Mouse (Mus musculus) MEL (cell line): Measurements from ENCODE around the gene Ndufa11. TPM values are rescaled to one million over a fixed set of nuclear protein-coding genes. Genes with fewer than 3 reads are reported as not detected.

Experiments used
- DNase-seq: peaks from one replicate; pipeline ENCODE4 v3.0.0; 2011; ENCODE audit warnings: low read depth, low spot score
- H3K27ac ChIP-seq: 2 replicates; pipeline ENCODE4 v1.5.1; 2012; ENCODE audit warnings: low read depth, mild to moderate bottlenecking, control low read depth, low read length, moderate library complexity; ENCODE audit not compliant: control insufficient read depth
- H3K27me3 ChIP-seq, 2 experiments: fragments of 150-350 bp in 1 of 2; sonication (generic) in 1 of 2; 2 replicates each; pipeline ENCODE4 v1.6.1; 2012; ENCODE audit warnings: low read length in 2 of 2, mild to moderate bottlenecking in 2 of 2, improper control_type of control experiment in 1 of 2, moderate library complexity in 1 of 2; ENCODE audit not compliant: insufficient read depth in 2 of 2, control insufficient read depth in 1 of 2
- H3K36me3 ChIP-seq, 2 experiments: 2 replicates each; pipeline ENCODE4 v1.6.1; 2012 to 2014; ENCODE audit warnings: low read length in 2 of 2, improper control_type of control experiment in 1 of 2, inconsistent platforms in 1 of 2, mild to moderate bottlenecking in 1 of 2; ENCODE audit not compliant: insufficient read depth in 2 of 2, control insufficient read depth in 1 of 2
- H3K4me1 ChIP-seq, 2 experiments: fragments of 150-350 bp in 1 of 2; sonication (generic) in 1 of 2; 2 replicates each; pipeline ENCODE4 v1.6.1; 2012; ENCODE audit warnings: low read length in 2 of 2, improper control_type of control experiment in 1 of 2, mild to moderate bottlenecking in 1 of 2; ENCODE audit not compliant: insufficient read depth in 2 of 2, control insufficient read depth in 1 of 2
- H3K4me3 ChIP-seq, 2 experiments: fragments of 150-350 bp in 1 of 2; sonication (generic) in 1 of 2; 2 replicates each; pipeline ENCODE4 v1.5.1; 2012; ENCODE audit warnings: low read depth in 2 of 2, low read length in 2 of 2, mild to moderate bottlenecking in 2 of 2, moderate library complexity in 2 of 2, control low read depth in 1 of 2, improper control_type of control experiment in 1 of 2; ENCODE audit not compliant: control insufficient read depth in 1 of 2, insufficient read depth in 1 of 2
- H3K79me2 ChIP-seq: 2 replicates; pipeline ENCODE4 v1.6.1; 2012; ENCODE audit warnings: mild to moderate bottlenecking, low read length, moderate library complexity; ENCODE audit not compliant: control insufficient read depth, poor library complexity, insufficient read depth
- H3K9ac ChIP-seq: 2 replicates; pipeline ENCODE4 v1.6.1; 2012; ENCODE audit warnings: low read depth, mild to moderate bottlenecking, control low read depth, low read length, moderate library complexity; ENCODE audit not compliant: control insufficient read depth, poor library complexity, severe bottlenecking
- H3K9me3 ChIP-seq: fragments of 150-350 bp; sonication (generic); replicated peaks from 2 replicates; pipeline ENCODE4 v1.6.1; 2012; ENCODE audit warnings: mild to moderate bottlenecking, low read length, improper control_type of control experiment, moderate library complexity; ENCODE audit not compliant: insufficient read depth
- BHLHE40 ChIP-seq: IDR thresholded peaks from 2 replicates; pipeline ENCODE4 v1.6.1; 2012; ENCODE audit warnings: low read depth, mild to moderate bottlenecking, inconsistent platforms, low read length, improper control_type of control experiment, borderline replicate concordance
- CHD1 ChIP-seq: IDR thresholded peaks from 2 replicates; pipeline ENCODE4 v1.6.1; 2012; ENCODE audit warnings: low read depth, mild to moderate bottlenecking, inconsistent platforms, low read length, improper control_type of control experiment
- CTCF ChIP-seq, 3 experiments: IDR thresholded peaks in 2 of 3; conservative IDR thresholded peaks in 1 of 3; 2 replicates each; pipeline ENCODE4 v1.5.1; 2011 to 2012; ENCODE audit warnings: low read length in 3 of 3, low read depth in 2 of 3, mild to moderate bottlenecking in 2 of 3, improper control_type of control experiment in 1 of 3, inconsistent platforms in 1 of 3, mixed read lengths in 1 of 3, moderate library complexity in 1 of 3; ENCODE audit not compliant: control insufficient read depth in 1 of 3, insufficient read depth in 1 of 3, poor library complexity in 1 of 3, severe bottlenecking in 1 of 3
- EP300 ChIP-seq, 2 experiments: IDR thresholded peaks; 2 replicates each; pipeline ENCODE4 v1.6.1; 2011; ENCODE audit warnings: improper control_type of control experiment in 2 of 2, low read length in 2 of 2, low read depth in 1 of 2, mild to moderate bottlenecking in 1 of 2
- GATA1 ChIP-seq: IDR thresholded peaks from 2 replicates; pipeline ENCODE4 v1.6.1; 2011; ENCODE audit warnings: low read depth, low read length, improper control_type of control experiment
- HCFC1 ChIP-seq: IDR thresholded peaks from 2 replicates; pipeline ENCODE4 v1.6.1; 2012; ENCODE audit warnings: low read depth, mild to moderate bottlenecking, inconsistent platforms, low read length, improper control_type of control experiment, moderate library complexity
- JUND ChIP-seq: IDR thresholded peaks from 2 replicates; pipeline ENCODE4 v1.6.1; 2011; ENCODE audit warnings: low read depth, mild to moderate bottlenecking, improper control_type of control experiment, low read length
- KAT2A ChIP-seq: conservative IDR thresholded peaks from 2 replicates; pipeline ENCODE4 v1.6.1; 2012; ENCODE audit warnings: low read depth, low read length, improper control_type of control experiment, inconsistent platforms
- MAX ChIP-seq: IDR thresholded peaks from 2 replicates; pipeline ENCODE4 v1.6.1; 2011; ENCODE audit warnings: low read length, improper control_type of control experiment
- MEF2A ChIP-seq: IDR thresholded peaks from 2 replicates; pipeline ENCODE4 v1.6.1; 2014; ENCODE audit warnings: low read depth, mild to moderate bottlenecking, inconsistent platforms, low read length, improper control_type of control experiment; ENCODE audit not compliant: poor library complexity, insufficient replicate concordance, severe bottlenecking; ENCODE audit errors: extremely low read depth
- MYB ChIP-seq: IDR thresholded peaks from 2 replicates; pipeline ENCODE4 v1.6.1; 2011; ENCODE audit warnings: mild to moderate bottlenecking, low read depth, low read length, improper control_type of control experiment
- NRF1 ChIP-seq: IDR thresholded peaks from 2 replicates; pipeline ENCODE4 v1.6.1; 2014; ENCODE audit warnings: low read depth, mild to moderate bottlenecking, inconsistent platforms, low read length, improper control_type of control experiment, moderate library complexity; ENCODE audit not compliant: poor library complexity, insufficient read depth, severe bottlenecking
- POLR2A ChIP-seq, 2 experiments: IDR thresholded peaks; 2 replicates each; pipeline ENCODE4 v1.6.1; 2011 to 2012; ENCODE audit warnings: low read length in 2 of 2, mild to moderate bottlenecking in 2 of 2, control low read depth in 1 of 2, improper control_type of control experiment in 1 of 2, low read depth in 1 of 2, moderate library complexity in 1 of 2; ENCODE audit not compliant: control insufficient read depth in 1 of 2, insufficient read depth in 1 of 2, poor library complexity in 1 of 2
- RAD21 ChIP-seq: IDR thresholded peaks from 2 replicates; pipeline ENCODE4 v1.6.1; 2011; ENCODE audit warnings: mild to moderate bottlenecking, low read depth, low read length, improper control_type of control experiment
- TAL1 ChIP-seq: IDR thresholded peaks from 2 replicates; pipeline ENCODE4 v1.6.1; 2012; ENCODE audit warnings: mild to moderate bottlenecking, inconsistent platforms, low read length, moderate library complexity, mixed read lengths
- TCF12 ChIP-seq: IDR thresholded peaks from 2 replicates; pipeline ENCODE4 v1.6.1; 2014; ENCODE audit warnings: low read depth, mild to moderate bottlenecking, inconsistent platforms, low read length, improper control_type of control experiment, moderate library complexity
- UBTF ChIP-seq: IDR thresholded peaks from 2 replicates; pipeline ENCODE4 v1.6.1; 2012; ENCODE audit warnings: low read depth, mild to moderate bottlenecking, inconsistent platforms, low read length, improper control_type of control experiment, moderate library complexity, borderline replicate concordance; ENCODE audit not compliant: insufficient read depth
- ZMIZ1 ChIP-seq: IDR thresholded peaks from 2 replicates; pipeline ENCODE4 v1.6.1; 2012; ENCODE audit warnings: low read depth, mild to moderate bottlenecking, inconsistent platforms, low read length, improper control_type of control experiment, moderate library complexity
- ZNF384 ChIP-seq: IDR thresholded peaks from 2 replicates; pipeline ENCODE4 v1.6.1; 2012; ENCODE audit warnings: low read depth, mild to moderate bottlenecking, inconsistent platforms, low read length, improper control_type of control experiment
- polyA plus RNA-seq, 2 experiments: library from polyadenylated mRNA; stranded (reverse) in 1 of 2; unstranded in 1 of 2; fragments of >175 nt in 1 of 2; fragments of >200 nt in 1 of 2; gene quantifications; 2 replicates each; pipeline versions ENCODE4 v1.2.1 to v1.2.4; 2012; ENCODE audit warnings: low replicate concordance in 2 of 2, low read depth in 1 of 2; ENCODE audit not compliant: insufficient read length in 2 of 2, insufficient read depth in 1 of 2, missing spikeins in 1 of 2
- total RNA-seq: library from RNA; depleted of rRNA; stranded (reverse); fragments of 300-350 nt; gene quantifications from 2 replicates; pipeline ENCODE4 v1.2.3, GENCODE M21; 2012

The Ndufa11 gene
- total and polyA plus RNA-seq, 3 experiments = 249 to 351 TPM; not detected in 1

- Histone ChIP-seq H3K27me3 (no peaks in the 10 kb centered on the region), H3K79me2 (no peaks in the 10 kb centered on the region), H3K4me3 (no peak overlapping the region), H3K36me3 (no peaks in the 10 kb centered on the region), H3K4me1 (no peaks in the 10 kb centered on the region), H3K27ac (no peak overlapping the region), H3K9ac (no peak overlapping the region), H3K9me3 (no peaks in the 10 kb centered on the region)
- no peak for DNase-seq
- TF ChIP-seq TAL1 (no peak), BHLHE40 (no peak), JUND (no peak), CTCF (IDR thresholded peaks at IDR 0.05 in 2 of 3, conservative IDR thresholded peaks at IDR 0.05 in 1 of 3; ENCODE audit: control insufficient read depth in 1 of 3, insufficient read depth in 1 of 3, low read depth in 2 of 3, low read length in 3 of 3, poor library complexity in 1 of 3, severe bottlenecking in 1 of 3) (no peak), KAT2A (no peak), MEF2A (no peak), UBTF (no peak), EP300 (IDR thresholded peaks at IDR 0.05; ENCODE audit: low read depth in 1 of 2, low read length in 2 of 2) (no peak), RAD21 (no peak), ZNF384 (no peak)
Observed at GRCm38 (mm10) chr17:56740118-56740787, 22.7 kb downstream of the Ndufa11 start.

- no peak overlapping the region for H3K9ac ChIP-seq
Observed at GRCm38 (mm10) chr17:56740788-56741160, 23.2 kb downstream of the Ndufa11 start.

GRCm38 (mm10) chr17:56744173-56744572 lies 26.6 kb downstream of the Ndufa11 start:
- Histone ChIP-seq H3K79me2 (no peaks in the 10 kb centered on the region), H3K9ac (no peak overlapping the region), H3K4me3 (no peak overlapping the region), H3K36me3 (no peaks in the 10 kb centered on the region), H3K27me3 (no peaks in the 10 kb centered on the region), H3K4me1 (no peaks in the 10 kb centered on the region), H3K9me3 (no peaks in the 10 kb centered on the region)
- no peak for DNase-seq
- TF ChIP-seq TCF12 (no peak), HCFC1 (no peak), MYB (no peak), MAX (no peak), NRF1 (no peak), CTCF (IDR thresholded peaks at IDR 0.05 in 2 of 3, conservative IDR thresholded peaks at IDR 0.05 in 1 of 3; ENCODE audit: control insufficient read depth in 1 of 3, insufficient read depth in 1 of 3, low read depth in 2 of 3, low read length in 3 of 3, poor library complexity in 1 of 3, severe bottlenecking in 1 of 3) (no peak), ZMIZ1 (no peak), GATA1 (no peak)
- TF ChIP-seq, all 39 proteins: peak for 0
- no peak overlapping the region for H3K27ac ChIP-seq

More at GRCm38 (mm10) chr17:56740788-56741160, 23.2 kb downstream of the Ndufa11 start:
- no peak overlapping the region for H3K4me3 ChIP-seq
- H3K9me3 ChIP-seq = no peaks in the 10 kb centered on the region
- no peak for DNase-seq
- H3K27ac ChIP-seq = no peak overlapping the region
- no peaks in the 10 kb centered on the region for H3K79me2 ChIP-seq
- H3K4me1 ChIP-seq = no peaks in the 10 kb centered on the region
- H3K36me3 ChIP-seq = no peaks in the 10 kb centered on the region
- TF ChIP-seq POLR2A (IDR thresholded peaks at IDR 0.05; ENCODE audit: control insufficient read depth in 1 of 2, insufficient read depth in 1 of 2, low read depth in 1 of 2, low read length in 2 of 2, poor library complexity in 1 of 2) (no peak), CHD1 (no peak), RAD21 (no peak), HCFC1 (no peak)
- no peaks in the 10 kb centered on the region for H3K27me3 ChIP-seq
